Mouse (Mus musculus) telencephalon, adult 2 months (tissue): Measurements from ENCODE around the gene Esam.

Experiments
- DNase-seq: peaks from one replicate; pipeline ENCODE4 v3.0.0-alpha.2; 2011; ENCODE audit warnings: low read depth, low spot score

Esam gene

GRCm38 (mm10) chr9:37554279-37554678 lies 26.4 kb downstream of the Esam start:
- no peak for DNase-seq

GRCm38 (mm10) chr9:37554838-37555748 lies 27.2 kb downstream of the Esam start, which contains the start of gene Siae:
Gene Siae (plus strand): TSS chr9:37555698.
- DNase-seq, result peak; percentile 72

GRCm38 (mm10) chr9:37556366-37556765 lies 28.5 kb downstream of the Esam start:
- DNase-seq, result peak; percentile 69

- no peak for DNase-seq
Observed at GRCm38 (mm10) chr9:37560617-37561016, 32.7 kb downstream of the Esam start.

GRCm38 (mm10) chr9:37563805-37564204 lies 35.9 kb downstream of the Esam start:
- DNase-seq, result no peak

- no peak for DNase-seq
Observed at GRCm38 (mm10) chr9:37567019-37567418, 39.1 kb downstream of the Esam start.

GRCm38 (mm10) chr9:37567454-37567853 lies 39.6 kb downstream of the Esam start:
- no peak for DNase-seq

- peak; percentile 91 for DNase-seq
Observed at GRCm38 (mm10) chr9:37567892-37568604, 40.2 kb downstream of the Esam start.

- DNase-seq, result no peak
Observed at GRCm38 (mm10) chr9:37568605-37569214, 40.8 kb downstream of the Esam start.

- DNase-seq, result no peak
Observed at GRCm38 (mm10) chr9:37569231-37569835, 41.5 kb downstream of the Esam start.

GRCm38 (mm10) chr9:37572204-37572876 lies 44.5 kb downstream of the Esam start:
- no peak for DNase-seq

GRCm38 (mm10) chr9:37576436-37576930 lies 48.6 kb downstream of the Esam start:
- DNase-seq, result peak; percentile 63

GRCm38 (mm10) chr9:37583594-37583993 lies 55.7 kb downstream of the Esam start:
- DNase-seq, result no peak

- no peak for DNase-seq
Observed at GRCm38 (mm10) chr9:37586718-37587117, 58.8 kb downstream of the Esam start.
